Mouse (Mus musculus) olfactory bulb, adult 2 months (tissue): Measurements from ENCODE around the gene Litaf.

Source experiments
- CTCF ChIP-seq: fragments of 200-500 bp; IDR thresholded peaks from 2 replicates; pipeline ENCODE4 v1.5.1; 2012; ENCODE audit warnings: low read depth, mild to moderate bottlenecking, low read length, moderate library complexity; ENCODE audit not compliant: insufficient read depth
- POLR2A ChIP-seq: fragments of 200-500 bp; IDR thresholded peaks from 2 replicates; pipeline ENCODE4 v1.6.1; 2012; ENCODE audit warnings: mild to moderate bottlenecking, low read depth, low read length, moderate library complexity; ENCODE audit not compliant: insufficient read depth

GRCm38 (mm10) chr16:11064742-11065141, 1.2 kb downstream of the Litaf start:
- TF ChIP-seq CTCF (no peak), POLR2A (no peak)
